Mouse (Mus musculus): ENCODE measurements around the gene Cenph.

GRCm38 (mm10) chr13:100786414-100786867 is 10.7 kb upstream of the Cenph start, which contains the start of gene Ccnb1:
- TF ChIP-seq CTCF (IDR thresholded peaks at IDR 0.05; ENCODE audit: low read depth), result peak; percentile 37
- no peak for TF ChIP-seq EP300 (IDR thresholded peaks at IDR 0.05; ENCODE audit: low read depth)
